Mouse (Mus musculus): ENCODE measurements at regions not wholly inside any gene's neighbourhood (a gene's known extent, or its start where the extent isn't known, plus 50 kb on each side); places are given as distances from the start of the nearest gene placed in this dataset.

- no peak for TF ChIP-seq CTCF (IDR thresholded peaks at IDR 0.05)
- TF ChIP-seq EP300 (IDR thresholded peaks at IDR 0.05) = no peak
These were observed 168.7 kb downstream of the Cd47 start for GRCm38 (mm10) chr16:49969035-49969434.
